Mouse (Mus musculus) forebrain, embryonic 16.5 days (tissue): Measurements from ENCODE around the gene Nyx. TPM values are rescaled to one million over a fixed set of nuclear protein-coding genes. Genes with fewer than 3 reads are reported as not detected.
A peak's percentile ranks its signal among the peaks of the same experiment; 100 is the strongest.

ENCODE experiments used
- ATAC-seq: fragments of 200-750 bp; cut with Nextera tagmentation; 2 replicates; pipeline ENCODE4 v1.8.0; 2017; ENCODE audit warnings: mild to moderate bottlenecking, moderate library complexity
- H3K27ac ChIP-seq: fragments of 300-500 bp; sonication (generic); 2 replicates; pipeline ENCODE4 v1.5.1; 2014; ENCODE audit warnings: low read length, control low read depth
- H3K27me3 ChIP-seq: fragments of 300-500 bp; sonication (generic); replicated peaks from 2 replicates; pipeline ENCODE4 v1.6.1; 2014; ENCODE audit warnings: low read length; ENCODE audit not compliant: control insufficient read depth, insufficient read depth
- H3K36me3 ChIP-seq: fragments of 300-500 bp; sonication (generic); 2 replicates; pipeline ENCODE4 v1.6.1; 2014; ENCODE audit not compliant: control insufficient read depth, insufficient read depth
- H3K4me1 ChIP-seq: fragments of 300-500 bp; sonication (generic); replicated peaks from 2 replicates; pipeline ENCODE4 v1.6.1; 2014; ENCODE audit warnings: low read length; ENCODE audit not compliant: control insufficient read depth, insufficient read depth
- H3K4me2 ChIP-seq: fragments of 300-500 bp; sonication (generic); 2 replicates; pipeline ENCODE4 v1.6.1; 2014; ENCODE audit warnings: mild to moderate bottlenecking, low read length, control low read depth
- H3K4me3 ChIP-seq: fragments of 300-500 bp; sonication (generic); replicated peaks from 2 replicates; pipeline ENCODE4 v1.5.1; 2014; ENCODE audit warnings: mild to moderate bottlenecking, low read length, control low read depth
- H3K9ac ChIP-seq: fragments of 300-500 bp; sonication (generic); replicated peaks from 2 replicates; pipeline ENCODE4 v1.6.1; 2014; ENCODE audit warnings: low read depth, low read length, control low read depth
- H3K9me3 ChIP-seq: fragments of 300-500 bp; sonication (generic); 2 replicates; pipeline ENCODE4 v1.6.1; 2016; ENCODE audit warnings: low read length; ENCODE audit not compliant: control insufficient read depth
- WGBS: fragments of 180-500 bp; shearing (Covaris S2); extraction: QIAGEN DNeasy Blood & Tissue Kit; methylation state at CpG from one replicate; pipeline ENCODE4 v1.1.7; 2014; 5-methylcytosine and 5-hydroxymethylcytosine counted together
- polyA plus RNA-seq: library from polyadenylated mRNA; unstranded; fragments of >200 nt; fragmentation: Nextera tagmentation; extraction: Ambion mirVana; gene quantifications from 2 replicates; pipeline ENCODE4 v1.2.1, GENCODE M21; 2015

Gene Nyx
- polyA plus RNA-seq, 1 experiment from 2014 or later, result 0.15 TPM

DNA sequence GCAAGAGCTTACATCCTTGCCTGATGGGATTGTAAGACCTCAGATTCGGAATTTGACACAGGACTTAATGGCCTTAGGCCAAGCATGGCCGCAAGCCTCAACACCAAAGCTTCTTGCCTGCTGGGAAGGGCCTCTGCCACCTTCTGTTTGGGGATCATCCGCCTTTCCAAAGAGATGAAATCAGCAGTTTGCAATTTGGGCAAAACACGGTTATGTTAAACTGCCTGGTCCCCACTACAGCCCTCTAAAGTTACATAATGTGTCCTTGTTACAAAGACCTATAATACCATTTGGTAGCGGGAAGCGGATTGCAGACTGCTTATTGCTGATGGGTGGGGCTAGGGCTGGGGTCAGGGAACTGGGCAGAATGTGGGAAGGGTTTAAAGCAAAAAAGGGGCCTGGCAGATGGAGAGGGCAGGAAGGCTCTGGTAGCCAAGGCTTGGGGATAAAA, 1.2 kb downstream of the Nyx start:
- Histone ChIP-seq H3K4me3 (no peak overlapping the region), H3K27me3 (no peaks in the 10 kb centered on the region), H3K9me3 (no peaks in the 10 kb centered on the region), H3K27ac (no peak overlapping the region), H3K36me3 (no peaks in the 10 kb centered on the region), H3K9ac (no peak overlapping the region), H3K4me1 (0 out of 2 replicates have a peak, but pooled peaks cover 2% of the 10 kb centered on the region), H3K4me2 (no peak overlapping the region)
- no peak for ATAC-seq
- 76% methylated on average over 6 of the region's 6 CpGs for WGBS

- Histone ChIP-seq H3K27ac (no peak overlapping the region), H3K4me3 (no peak overlapping the region), H3K9me3 (no peaks in the 10 kb centered on the region), H3K4me2 (no peak overlapping the region), H3K4me1 (0 out of 2 replicates have a peak, but pooled peaks cover 2% of the 10 kb centered on the region), H3K9ac (no peak overlapping the region), H3K27me3 (no peaks in the 10 kb centered on the region), H3K36me3 (no peaks in the 10 kb centered on the region)
- WGBS, result 56% methylated on average over 9 of the region's 9 CpGs
- ATAC-seq, result peak; percentile 71
These were observed 3.5 kb downstream of the Nyx start for GRCm38 (mm10) chrX:13469160-13470116.

DNA sequence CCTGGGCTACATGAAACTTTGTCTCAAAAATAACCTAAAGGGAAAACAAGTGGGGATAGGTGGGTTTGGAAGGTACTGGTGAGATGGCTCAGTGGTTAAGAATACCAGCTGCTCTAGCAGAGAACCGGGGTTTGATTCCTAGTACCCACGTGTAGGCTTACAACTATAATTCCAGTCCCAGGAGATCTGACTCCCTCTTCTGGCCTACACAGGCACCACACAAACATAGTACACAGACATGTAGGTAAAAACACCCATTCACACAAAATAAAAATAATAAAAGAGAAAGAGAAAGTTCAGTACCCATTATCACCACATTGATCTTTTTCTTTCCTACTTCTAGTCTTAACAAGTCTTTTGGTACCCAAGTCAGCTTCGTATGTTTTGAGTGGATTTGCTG, 6.0 kb downstream of the Nyx start:
- H3K4me1 ChIP-seq, result 0 out of 2 replicates have a peak, but pooled peaks cover 2% of the 10 kb centered on the region
- H3K9me3 ChIP-seq, result no peaks in the 10 kb centered on the region
- 85% methylated on average over 3 of the region's 3 CpGs for WGBS
- no peak for ATAC-seq
- H3K27me3 ChIP-seq, result no peaks in the 10 kb centered on the region
- no peak overlapping the region for H3K4me3 ChIP-seq
- no peak overlapping the region for H3K9ac ChIP-seq
- no peak overlapping the region for H3K4me2 ChIP-seq
- no peaks in the 10 kb centered on the region for H3K36me3 ChIP-seq
- no peak overlapping the region for H3K27ac ChIP-seq

- H3K27ac ChIP-seq, result no peak overlapping the region
- no peaks in the 10 kb centered on the region for H3K9me3 ChIP-seq
- no peaks in the 10 kb centered on the region for H3K27me3 ChIP-seq
- 94% methylated on average over 4 of the region's 4 CpGs for WGBS
- 0 out of 2 replicates have a peak, but pooled peaks cover 2% of the 10 kb centered on the region for H3K4me1 ChIP-seq
- no peak overlapping the region for H3K4me2 ChIP-seq
- H3K4me3 ChIP-seq, result no peak overlapping the region
- no peaks in the 10 kb centered on the region for H3K36me3 ChIP-seq
- H3K9ac ChIP-seq, result no peak overlapping the region
- ATAC-seq, result no peak
These were observed 6.9 kb downstream of the Nyx start for GRCm38 (mm10) chrX:13472751-13473225.

DNA sequence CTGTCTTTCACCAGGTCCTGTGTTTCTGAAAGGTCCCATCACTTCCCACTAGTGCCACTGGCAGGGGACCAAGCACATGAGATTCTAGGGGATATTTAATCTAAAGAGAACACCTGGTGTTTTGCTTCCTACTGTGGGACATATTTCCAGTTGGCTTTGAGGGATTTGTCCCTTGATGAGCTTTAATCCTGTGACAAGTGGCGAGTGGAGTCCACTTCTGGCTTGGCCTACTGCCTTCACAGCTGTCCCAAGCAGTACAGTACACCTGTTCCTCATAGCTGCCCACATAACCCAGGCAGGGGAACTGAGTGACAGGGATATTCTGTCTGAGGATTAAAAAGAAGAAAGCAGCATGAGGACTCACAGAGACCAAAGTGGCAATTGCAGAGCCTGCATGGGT, 9.5 kb downstream of the Nyx start:
- H3K4me1 ChIP-seq, result no peaks in the 10 kb centered on the region
- no peak overlapping the region for H3K4me3 ChIP-seq
- H3K36me3 ChIP-seq, result no peaks in the 10 kb centered on the region
- H3K4me2 ChIP-seq, result no peak overlapping the region
- no peak for ATAC-seq
- no peaks in the 10 kb centered on the region for H3K9me3 ChIP-seq
- H3K9ac ChIP-seq, result no peak overlapping the region
- 41% methylated on average over 1 of the region's 1 CpGs for WGBS
- no peak overlapping the region for H3K27ac ChIP-seq
- no peaks in the 10 kb centered on the region for H3K27me3 ChIP-seq

GRCm38 (mm10) chrX:13477596-13477995, 11.7 kb downstream of the Nyx start:
- ATAC-seq, result peak; percentile 33; the same call in 1 of the 2 replicates
- Histone ChIP-seq H3K4me3 (no peak overlapping the region), H3K9me3 (no peaks in the 10 kb centered on the region), H3K27me3 (no peaks in the 10 kb centered on the region), H3K27ac (no peak overlapping the region), H3K4me1 (no peaks in the 10 kb centered on the region), H3K4me2 (no peak overlapping the region), H3K9ac (no peak overlapping the region), H3K36me3 (no peaks in the 10 kb centered on the region)
- WGBS, result 43% methylated on average over 2 of the region's 2 CpGs

DNA sequence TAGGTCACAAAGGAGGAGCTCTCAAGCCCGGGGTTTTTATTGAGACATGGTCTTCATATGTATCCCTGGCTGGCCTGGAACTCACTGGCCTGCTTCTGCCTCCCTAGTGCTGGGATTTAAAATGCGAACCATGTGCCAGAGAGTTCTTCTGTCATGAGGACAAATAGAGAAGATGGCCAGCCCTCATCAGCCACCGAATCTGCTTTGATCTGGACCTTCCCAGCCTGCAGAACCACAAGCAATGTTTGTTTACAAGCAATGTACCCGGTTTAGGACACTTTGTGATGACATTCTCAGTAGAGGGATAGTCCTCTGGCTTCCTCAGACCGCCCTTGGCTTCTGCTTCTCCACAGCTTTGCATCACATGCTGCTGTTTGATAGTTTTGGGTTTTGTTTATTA, 12.4 kb downstream of the Nyx start:
- Histone ChIP-seq H3K9me3 (no peaks in the 10 kb centered on the region), H3K4me3 (no peak overlapping the region), H3K4me2 (no peak overlapping the region), H3K9ac (no peak overlapping the region), H3K27me3 (no peaks in the 10 kb centered on the region), H3K27ac (no peak overlapping the region), H3K4me1 (no peaks in the 10 kb centered on the region), H3K36me3 (no peaks in the 10 kb centered on the region)
- 73% methylated on average over 5 of the region's 5 CpGs for WGBS
- ATAC-seq, result no peak

- no peak for ATAC-seq
- H3K27ac ChIP-seq, result no peak overlapping the region
These were observed 13.7 kb downstream of the Nyx start for GRCm38 (mm10) chrX:13479570-13479969.

DNA sequence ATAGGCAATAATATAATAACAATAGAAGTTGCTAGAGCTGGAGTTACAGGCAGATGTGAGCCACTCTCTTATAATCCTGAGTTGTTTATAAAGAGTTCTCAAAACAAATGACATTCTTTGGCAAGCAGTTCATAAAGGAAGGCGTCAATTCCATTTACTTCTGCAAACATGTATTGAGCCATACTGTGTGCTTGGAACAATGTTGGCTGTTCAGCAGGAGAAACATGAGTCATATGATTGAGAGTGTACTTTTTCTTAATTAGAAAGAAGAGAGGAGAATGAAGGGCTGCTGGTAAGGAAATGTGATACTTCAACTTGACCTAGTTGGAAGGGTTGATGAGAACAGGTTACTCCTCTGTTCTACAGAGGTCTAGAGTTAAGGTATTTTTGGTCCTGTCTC, 16.7 kb downstream of the Nyx start:
- Histone ChIP-seq H3K27ac (no peak overlapping the region), H3K4me1 (no peaks in the 10 kb centered on the region), H3K4me3 (no peak overlapping the region), H3K36me3 (no peaks in the 10 kb centered on the region), H3K9me3 (0 out of 2 replicates have a peak, but pooled peaks cover 2% of the 10 kb centered on the region), H3K27me3 (no peaks in the 10 kb centered on the region), H3K9ac (no peak overlapping the region), H3K4me2 (no peak overlapping the region)
- no peak for ATAC-seq
- WGBS, result 61% methylated on average over 1 of the region's 1 CpGs

More at GRCm38 (mm10) chrX:13479570-13479969, 13.7 kb downstream of the Nyx start:
- Histone ChIP-seq H3K4me2 (no peak overlapping the region), H3K4me3 (no peak overlapping the region), H3K9me3 (no peaks in the 10 kb centered on the region), H3K9ac (no peak overlapping the region), H3K4me1 (no peaks in the 10 kb centered on the region), H3K27me3 (no peaks in the 10 kb centered on the region), H3K36me3 (no peaks in the 10 kb centered on the region)
